Mouse (Mus musculus): ENCODE results near the gene Cdc7. TPM values are rescaled to one million over a fixed set of nuclear protein-coding genes. Genes with fewer than 3 reads are reported as not detected.
A peak's percentile ranks its signal among the peaks of the same experiment; 100 is the strongest.

The Cdc7 gene
- polyA plus RNA-seq, 1 experiment = 17.1 TPM

DNA sequence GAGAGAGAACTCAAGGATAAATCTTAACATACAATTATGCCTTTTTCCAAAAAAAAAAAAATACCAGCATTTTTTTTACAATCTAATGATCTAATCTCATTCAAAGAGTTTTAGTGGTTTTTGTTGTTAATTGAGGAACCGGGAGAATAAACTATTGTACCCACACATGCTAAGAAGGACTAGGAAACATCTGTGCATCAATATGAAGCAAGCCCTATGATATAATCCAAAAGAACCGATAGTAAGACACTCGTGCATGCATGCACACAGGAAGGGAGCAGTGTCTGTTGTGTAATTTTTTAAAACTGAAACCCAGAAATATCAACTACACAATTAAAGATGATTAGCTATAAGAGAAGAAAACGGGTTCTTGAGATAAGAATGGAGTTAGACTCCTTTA, 52.4 kb downstream of the Cdc7 start:
- H3K4me3 ChIP-seq (ENCODE audit: control insufficient read depth, low read depth, low read length) = no peak overlapping the region
- TF ChIP-seq CTCF (IDR thresholded peaks at IDR 0.05; ENCODE audit: control insufficient read depth, insufficient read depth, insufficient replicate concordance, low read depth, low read length) (no peak), POLR2A (IDR thresholded peaks at IDR 0.05; ENCODE audit: control insufficient read depth, low read depth, low read length) (no peak)
- peaks cover 4% of the 10 kb centered on the region for H3K4me1 ChIP-seq (ENCODE audit: control insufficient read depth, insufficient read depth, low read length)
- H3K27ac ChIP-seq (ENCODE audit: control insufficient read depth, insufficient read depth, low read depth, low read length) = no peak overlapping the region
- no peaks in the 10 kb centered on the region for H3K36me3 ChIP-seq (ENCODE audit: control insufficient read depth, insufficient read depth, low read length)
- no peaks in the 10 kb centered on the region for H3K27me3 ChIP-seq (ENCODE audit: control insufficient read depth, insufficient read depth, low read length)

DNA sequence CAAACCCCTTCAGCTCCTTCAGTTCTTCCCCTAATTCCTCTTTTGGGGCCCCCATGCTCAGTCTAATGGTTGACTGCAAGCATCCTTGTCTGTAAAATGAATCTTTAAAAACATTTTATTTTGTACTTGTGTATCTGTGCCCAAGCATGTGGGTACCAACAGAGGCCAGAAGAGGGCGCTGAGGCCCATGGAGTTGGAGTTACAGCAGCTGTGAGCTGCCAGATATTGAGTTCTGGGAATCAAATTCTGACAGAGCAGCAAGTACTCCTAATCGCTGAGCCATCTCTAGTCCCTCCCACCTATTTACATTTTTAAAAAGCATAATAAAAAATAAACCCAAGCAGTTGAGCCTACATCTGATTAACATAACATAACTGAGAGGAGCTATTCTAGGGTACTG, 53.4 kb downstream of the Cdc7 start:
- Histone ChIP-seq H3K27ac (ENCODE audit: control insufficient read depth, insufficient read depth, low read depth, low read length) (no peak overlapping the region), H3K36me3 (ENCODE audit: control insufficient read depth, insufficient read depth, low read length) (no peaks in the 10 kb centered on the region), H3K4me1 (ENCODE audit: control insufficient read depth, insufficient read depth, low read length) (peaks cover 4% of the 10 kb centered on the region), H3K4me3 (ENCODE audit: control insufficient read depth, low read depth, low read length) (no peak overlapping the region), H3K27me3 (ENCODE audit: control insufficient read depth, insufficient read depth, low read length) (no peaks in the 10 kb centered on the region)
- peak; percentile 47; the same call in 1 of the 2 replicates for TF ChIP-seq CTCF (IDR thresholded peaks at IDR 0.05; ENCODE audit: control insufficient read depth, insufficient read depth, insufficient replicate concordance, low read depth, low read length)
- TF ChIP-seq POLR2A (IDR thresholded peaks at IDR 0.05; ENCODE audit: control insufficient read depth, low read depth, low read length) = no peak

DNA sequence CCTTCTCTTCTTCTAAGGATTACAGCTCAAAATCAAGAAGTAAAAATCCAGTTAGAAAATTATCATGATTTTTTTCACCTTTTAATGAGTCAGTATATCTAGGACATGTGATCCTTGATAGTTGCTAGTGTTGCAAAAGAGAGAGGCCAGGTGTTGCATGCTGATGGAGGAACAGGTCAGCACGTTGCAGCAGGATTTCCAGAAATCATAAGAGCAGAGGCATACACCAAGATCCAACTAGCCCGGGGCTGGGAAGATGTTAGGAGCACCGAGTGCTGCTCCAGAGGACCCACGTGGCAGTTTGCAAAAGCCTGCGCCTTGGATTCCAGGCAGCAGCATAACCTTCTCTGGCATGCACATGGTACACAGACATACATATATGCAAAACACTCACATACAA, 54.9 kb downstream of the Cdc7 start:
- no peak for TF ChIP-seq CTCF (IDR thresholded peaks at IDR 0.05; ENCODE audit: control insufficient read depth, insufficient read depth, insufficient replicate concordance, low read depth, low read length)
- TF ChIP-seq POLR2A (IDR thresholded peaks at IDR 0.05; ENCODE audit: control insufficient read depth, low read depth, low read length) = no peak
- Histone ChIP-seq H3K4me3 (ENCODE audit: control insufficient read depth, low read depth, low read length) (no peak overlapping the region), H3K36me3 (ENCODE audit: control insufficient read depth, insufficient read depth, low read length) (no peaks in the 10 kb centered on the region), H3K27me3 (ENCODE audit: control insufficient read depth, insufficient read depth, low read length) (no peaks in the 10 kb centered on the region), H3K4me1 (ENCODE audit: control insufficient read depth, insufficient read depth, low read length) (peaks cover 4% of the 10 kb centered on the region), H3K27ac (ENCODE audit: control insufficient read depth, insufficient read depth, low read depth, low read length) (no peak overlapping the region)

DNA sequence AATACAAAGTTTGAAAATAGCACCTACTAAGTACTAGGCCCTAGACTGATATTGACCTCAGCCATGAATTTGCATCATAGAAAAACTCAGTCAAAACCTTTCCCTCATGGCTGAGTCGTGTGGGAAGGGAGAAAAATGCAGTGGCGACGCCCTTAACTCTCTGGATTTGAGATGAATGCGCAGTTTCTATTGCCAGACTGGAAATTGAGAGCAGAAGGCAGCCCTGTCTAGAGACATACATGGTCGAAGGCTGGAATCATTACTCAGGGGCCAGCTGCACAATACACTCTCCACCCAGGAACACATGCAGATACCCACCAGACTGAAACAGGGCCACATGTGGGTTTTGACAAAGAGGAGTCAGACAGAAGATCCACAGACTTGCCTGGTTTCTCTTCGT, 55.8 kb downstream of the Cdc7 start:
- H3K27ac ChIP-seq (ENCODE audit: control insufficient read depth, insufficient read depth, low read depth, low read length) = peak overlapping the region; percentile 78
- TF ChIP-seq POLR2A (IDR thresholded peaks at IDR 0.05; ENCODE audit: control insufficient read depth, low read depth, low read length) = no peak
- TF ChIP-seq CTCF (IDR thresholded peaks at IDR 0.05; ENCODE audit: control insufficient read depth, insufficient read depth, insufficient replicate concordance, low read depth, low read length) = no peak
- no peak overlapping the region for H3K4me3 ChIP-seq (ENCODE audit: control insufficient read depth, low read depth, low read length)
- no peaks in the 10 kb centered on the region for H3K27me3 ChIP-seq (ENCODE audit: control insufficient read depth, insufficient read depth, low read length)
- peaks cover 4% of the 10 kb centered on the region for H3K4me1 ChIP-seq (ENCODE audit: control insufficient read depth, insufficient read depth, low read length)
- H3K36me3 ChIP-seq (ENCODE audit: control insufficient read depth, insufficient read depth, low read length) = no peaks in the 10 kb centered on the region

DNA sequence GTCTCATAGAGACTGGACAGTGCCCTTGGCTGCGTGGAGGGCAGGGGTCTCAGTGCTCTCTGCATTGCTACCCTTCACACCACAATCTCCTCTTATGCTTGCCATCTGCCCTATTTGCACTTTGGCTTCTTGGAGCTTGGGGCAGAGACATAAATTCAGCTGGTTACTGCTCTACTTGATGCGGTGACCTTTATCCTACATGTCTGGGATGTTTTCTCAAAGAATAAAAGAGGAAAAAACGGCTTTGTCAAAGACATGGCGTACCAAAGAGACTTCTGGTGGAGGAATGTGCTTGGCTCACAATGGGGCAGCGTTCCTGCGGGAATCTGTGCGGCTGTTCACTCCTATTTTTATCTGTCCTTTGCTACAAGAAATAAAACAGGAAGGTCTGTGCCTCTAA, 56.2 kb downstream of the Cdc7 start:
- Histone ChIP-seq H3K36me3 (ENCODE audit: control insufficient read depth, insufficient read depth, low read length) (no peaks in the 10 kb centered on the region), H3K4me1 (ENCODE audit: control insufficient read depth, insufficient read depth, low read length) (peaks cover 4% of the 10 kb centered on the region), H3K4me3 (ENCODE audit: control insufficient read depth, low read depth, low read length) (no peak overlapping the region), H3K27me3 (ENCODE audit: control insufficient read depth, insufficient read depth, low read length) (no peaks in the 10 kb centered on the region), H3K27ac (ENCODE audit: control insufficient read depth, insufficient read depth, low read depth, low read length) (peak overlapping the region; percentile 78)
- no peak for TF ChIP-seq CTCF (IDR thresholded peaks at IDR 0.05; ENCODE audit: control insufficient read depth, insufficient read depth, insufficient replicate concordance, low read depth, low read length)
- no peak for TF ChIP-seq POLR2A (IDR thresholded peaks at IDR 0.05; ENCODE audit: control insufficient read depth, low read depth, low read length)

DNA sequence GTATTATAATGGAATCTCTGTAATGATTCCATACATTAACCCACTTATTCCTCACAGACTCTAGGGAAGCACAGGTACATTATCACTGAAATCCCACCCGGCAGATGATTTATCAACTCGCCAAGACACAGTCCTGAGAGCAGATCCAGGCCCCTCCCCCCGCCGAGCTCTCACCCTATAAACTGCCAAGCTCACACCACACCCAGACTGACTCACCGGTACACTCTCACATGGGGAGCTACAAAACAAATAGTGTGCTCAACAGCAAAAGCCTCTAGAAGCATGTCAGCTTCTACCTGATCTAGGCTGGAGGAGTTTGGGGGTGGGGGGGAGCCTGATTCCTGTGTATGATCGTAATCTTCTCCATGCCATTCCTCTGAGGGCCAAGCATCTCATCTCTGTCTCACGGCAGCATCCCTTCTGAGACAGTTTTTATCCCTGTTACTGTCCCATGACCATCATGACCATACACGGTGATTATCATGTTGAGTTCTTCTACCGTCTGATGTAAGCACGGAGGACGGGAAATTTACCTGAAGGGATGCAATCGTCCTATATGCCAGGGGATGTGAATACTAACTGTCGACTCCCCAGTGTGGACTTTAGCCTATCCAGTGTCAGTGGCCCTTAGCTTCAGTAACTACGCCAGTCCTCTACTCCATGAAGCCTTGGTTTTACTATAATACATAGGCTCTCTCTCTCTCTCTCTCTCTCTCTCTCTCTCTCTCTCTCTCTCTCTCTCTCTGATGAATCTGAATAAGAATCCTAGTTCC, 57.4 kb downstream of the Cdc7 start:
- Histone ChIP-seq H3K36me3 (ENCODE audit: control insufficient read depth, insufficient read depth, low read length) (no peaks in the 10 kb centered on the region), H3K4me1 (ENCODE audit: control insufficient read depth, insufficient read depth, low read length) (peaks cover 4% of the 10 kb centered on the region), H3K27ac (ENCODE audit: control insufficient read depth, insufficient read depth, low read depth, low read length) (no peak overlapping the region), H3K27me3 (ENCODE audit: control insufficient read depth, insufficient read depth, low read length) (no peaks in the 10 kb centered on the region), H3K4me3 (ENCODE audit: control insufficient read depth, low read depth, low read length) (no peak overlapping the region)
- TF ChIP-seq CTCF (IDR thresholded peaks at IDR 0.05; ENCODE audit: control insufficient read depth, insufficient read depth, insufficient replicate concordance, low read depth, low read length) (no peak), POLR2A (IDR thresholded peaks at IDR 0.05; ENCODE audit: control insufficient read depth, low read depth, low read length) (no peak)

DNA sequence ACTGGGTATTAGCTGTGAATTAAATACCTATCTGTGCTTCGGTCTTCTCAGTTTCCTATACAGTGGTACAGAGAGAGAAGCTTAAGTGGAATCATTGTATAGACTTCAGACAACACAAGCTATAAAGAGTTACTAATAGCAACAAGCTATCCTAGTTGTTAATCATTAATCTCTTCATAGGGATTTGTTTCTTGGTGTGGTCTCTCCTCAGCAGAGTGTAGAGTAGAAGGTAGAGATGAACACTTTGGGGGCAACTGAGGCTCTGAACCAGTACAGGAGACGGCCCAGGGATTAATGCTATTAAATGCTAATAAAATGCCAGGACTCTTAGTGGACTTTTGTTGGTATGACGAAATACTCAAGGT, 57.9 kb downstream of the Cdc7 start:
- Histone ChIP-seq H3K4me1 (ENCODE audit: control insufficient read depth, insufficient read depth, low read length) (peaks cover 4% of the 10 kb centered on the region), H3K27me3 (ENCODE audit: control insufficient read depth, insufficient read depth, low read length) (no peaks in the 10 kb centered on the region), H3K27ac (ENCODE audit: control insufficient read depth, insufficient read depth, low read depth, low read length) (no peak overlapping the region), H3K4me3 (ENCODE audit: control insufficient read depth, low read depth, low read length) (no peak overlapping the region), H3K36me3 (ENCODE audit: control insufficient read depth, insufficient read depth, low read length) (no peaks in the 10 kb centered on the region)
- TF ChIP-seq CTCF (IDR thresholded peaks at IDR 0.05; ENCODE audit: control insufficient read depth, insufficient read depth, insufficient replicate concordance, low read depth, low read length) = no peak
- no peak for TF ChIP-seq POLR2A (IDR thresholded peaks at IDR 0.05; ENCODE audit: control insufficient read depth, low read depth, low read length)

Measured in testis, adult 2 months (tissue).